Mouse (Mus musculus) retina, embryonic 14.5 days (tissue): ENCODE measurements around the gene Sdhaf4.
"Not testable (repeated sequence)": the region's sequence is repeated elsewhere in the genome, so short reads cannot be mapped to it uniquely, and the experiment has no call there.

Source experiments
- DNase-seq: peaks from one replicate; pipeline ENCODE4 v3.0.0-alpha.2; 2015; ENCODE audit warnings: low spot score

Gene Sdhaf4

GRCm38 (mm10) chr1:24005070-24005804 is at the start of gene Sdhaf4:
Gene Sdhaf4, minus strand, starts transcription at chr1:24005656.
- DNase-seq: peak; percentile 94

DNA sequence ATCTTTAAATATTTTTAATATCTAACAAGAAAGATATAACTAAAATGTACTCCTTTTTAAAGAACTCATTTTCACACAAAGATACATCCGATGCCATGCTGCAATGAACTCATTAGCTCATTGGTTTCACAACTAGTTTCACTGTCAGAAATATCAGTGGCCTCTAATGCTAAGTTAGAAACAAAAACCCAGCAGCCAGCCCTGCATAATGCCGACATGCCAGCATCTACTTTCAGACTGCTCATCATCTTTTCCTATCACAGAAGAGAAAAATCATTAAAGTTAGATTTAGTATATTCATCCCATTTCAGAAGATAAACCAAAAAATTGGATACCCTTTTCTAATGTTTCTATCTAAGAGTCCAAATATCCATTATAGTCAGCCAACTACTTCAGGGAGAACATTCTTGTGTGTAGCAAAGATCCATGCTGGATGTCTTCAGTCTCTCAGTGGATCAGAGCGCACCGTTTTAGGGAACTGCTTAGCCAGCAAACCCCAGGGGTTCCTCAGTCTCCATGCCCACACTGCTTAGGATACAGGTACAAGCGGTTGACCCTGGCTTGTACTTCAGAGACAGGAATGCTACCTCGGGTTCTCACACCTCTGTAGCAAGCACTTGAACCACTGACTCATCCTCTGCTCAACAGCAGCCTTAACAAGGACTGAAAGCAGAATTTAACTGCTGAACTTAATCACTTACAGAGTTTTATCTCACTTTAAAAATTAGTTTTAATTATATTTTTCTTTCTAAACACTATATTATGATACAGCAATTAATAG is 41.5 kb upstream of the Sdhaf4 start:
- DNase-seq: no peak

GRCm38 (mm10) chr1:24045627-24046026 is 40.2 kb upstream of the Sdhaf4 start:
- no peak for DNase-seq

DNA sequence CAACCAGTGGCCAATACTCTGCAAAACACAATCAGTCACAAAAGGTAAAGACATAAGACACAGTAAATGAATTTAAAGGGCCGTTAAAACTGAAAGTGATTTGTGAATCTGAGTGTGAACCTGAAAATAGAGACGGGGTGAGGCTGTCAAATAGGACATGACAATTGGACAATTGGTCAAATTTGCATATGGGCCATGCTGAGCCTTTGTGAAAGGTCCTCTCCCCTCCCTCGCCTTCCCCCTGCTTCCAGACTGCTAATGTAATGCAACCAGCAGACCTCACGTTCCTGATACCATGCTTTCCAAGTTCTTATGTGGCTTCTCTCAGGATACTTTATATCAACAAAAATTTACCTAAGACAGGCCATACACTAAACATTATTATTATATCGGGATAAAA is 37.6 kb upstream of the Sdhaf4 start:
- peak; percentile 43 for DNase-seq

DNA sequence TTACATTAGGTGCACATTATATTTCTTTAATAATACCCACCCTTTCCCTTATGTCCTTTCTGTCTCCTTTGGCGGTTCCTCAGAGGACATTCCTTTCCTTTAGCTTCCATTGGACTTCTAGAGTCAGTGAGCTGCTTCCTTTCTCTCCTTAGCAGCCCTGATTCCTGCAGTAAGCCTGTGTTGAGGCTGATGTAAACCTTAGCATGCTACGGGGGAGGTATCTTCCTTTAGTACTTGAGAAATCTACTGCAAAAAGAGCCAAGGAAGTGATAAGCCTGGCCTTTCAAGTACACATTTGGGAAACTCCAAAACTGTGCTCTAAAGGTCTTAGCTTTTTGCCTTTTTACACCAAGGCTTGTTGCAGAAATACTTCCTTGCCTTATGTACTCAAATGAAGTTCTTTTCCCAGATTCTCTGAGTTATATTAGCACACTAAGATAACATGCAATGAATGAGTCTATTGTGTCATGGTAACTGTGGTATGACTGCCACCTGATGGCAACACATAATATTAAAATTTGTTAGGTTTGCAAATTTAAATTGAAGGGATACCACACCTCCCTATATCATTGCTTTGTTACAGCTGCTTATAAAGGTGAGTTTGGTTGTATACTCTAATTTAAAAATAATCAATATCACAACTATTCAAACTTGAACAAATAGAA is 28.4 kb upstream of the Sdhaf4 start:
- DNase-seq: peak; percentile 41

- DNase-seq: no peak
Measured at GRCm38 (mm10) chr1:24010821-24011220, 5.4 kb upstream of the Sdhaf4 start.

DNA sequence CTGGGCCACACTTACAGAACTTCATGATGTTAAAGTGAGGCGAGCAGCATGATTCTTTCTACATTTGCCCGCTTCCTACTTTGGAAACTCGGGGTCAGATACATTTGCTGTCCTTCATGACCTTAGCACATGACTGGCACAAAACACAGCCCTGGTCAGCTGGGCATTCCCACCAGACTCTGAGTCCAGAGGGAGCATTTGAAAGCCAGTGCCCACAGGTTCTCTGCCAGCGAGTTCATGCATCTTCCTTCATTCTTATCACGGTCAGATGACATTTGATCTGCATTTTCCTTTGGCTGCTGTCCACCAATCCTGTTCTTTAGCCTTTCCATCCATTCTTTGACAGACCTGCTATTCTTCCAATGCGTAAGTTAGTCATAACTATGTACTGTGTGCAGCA is 4.6 kb upstream of the Sdhaf4 start:
- no peak for DNase-seq

GRCm38 (mm10) chr1:24007621-24008020 is 2.2 kb upstream of the Sdhaf4 start:
- no peak for DNase-seq

DNA sequence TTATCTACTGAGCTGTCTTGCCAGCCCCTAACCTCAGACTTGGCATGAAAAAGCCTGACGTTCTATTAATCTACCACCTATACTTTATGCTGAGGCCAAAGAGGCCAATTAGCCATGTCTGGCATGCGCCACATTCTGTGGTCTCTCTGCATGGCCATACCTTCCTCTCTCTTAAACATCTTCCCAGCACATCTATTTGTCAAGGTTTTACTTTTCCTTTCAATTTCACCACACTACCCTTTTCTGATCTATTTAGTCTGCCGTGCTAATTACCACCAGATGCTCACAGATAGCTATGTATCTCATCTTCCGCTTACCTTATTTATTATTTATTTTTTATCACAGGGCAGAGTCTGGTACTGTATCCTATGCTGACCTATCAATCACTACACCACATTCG is 6.1 kb downstream of the Sdhaf4 start:
- DNase-seq: no peak

- DNase-seq: no peak
Measured at GRCm38 (mm10) chr1:23998866-23999265, 6.6 kb downstream of the Sdhaf4 start.

DNA sequence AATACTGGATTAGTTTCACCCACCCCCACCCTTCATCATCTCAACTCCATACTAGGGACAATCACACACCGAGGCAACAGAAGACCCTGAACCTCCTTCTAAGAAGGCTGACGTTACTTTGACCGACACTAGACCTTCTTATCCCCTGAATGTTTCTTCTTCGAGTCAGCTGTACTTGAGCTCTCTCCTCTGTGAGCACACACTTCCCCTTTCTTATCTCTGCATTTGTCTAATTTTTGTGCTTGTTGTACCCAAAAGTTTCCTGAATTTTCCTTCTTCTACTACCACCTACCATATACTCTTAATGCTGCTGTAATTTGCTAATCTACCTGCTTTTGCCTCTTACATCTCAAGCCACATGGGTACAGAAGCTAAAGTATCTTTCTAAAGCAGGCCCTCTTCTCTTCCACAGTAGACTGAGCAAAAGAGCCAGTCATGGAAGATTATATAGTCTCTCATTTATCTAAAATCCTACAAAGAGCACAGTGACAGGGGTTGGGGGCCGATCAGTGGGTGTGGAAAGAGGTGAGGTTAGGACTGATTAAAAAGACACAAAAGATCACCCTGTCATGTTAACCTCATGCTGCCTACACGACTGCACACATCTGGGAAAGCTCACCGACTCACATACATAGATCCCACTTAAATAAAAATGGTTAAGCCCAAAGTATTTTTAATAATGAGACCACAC is 7.2 kb downstream of the Sdhaf4 start:
- no peak for DNase-seq

DNA sequence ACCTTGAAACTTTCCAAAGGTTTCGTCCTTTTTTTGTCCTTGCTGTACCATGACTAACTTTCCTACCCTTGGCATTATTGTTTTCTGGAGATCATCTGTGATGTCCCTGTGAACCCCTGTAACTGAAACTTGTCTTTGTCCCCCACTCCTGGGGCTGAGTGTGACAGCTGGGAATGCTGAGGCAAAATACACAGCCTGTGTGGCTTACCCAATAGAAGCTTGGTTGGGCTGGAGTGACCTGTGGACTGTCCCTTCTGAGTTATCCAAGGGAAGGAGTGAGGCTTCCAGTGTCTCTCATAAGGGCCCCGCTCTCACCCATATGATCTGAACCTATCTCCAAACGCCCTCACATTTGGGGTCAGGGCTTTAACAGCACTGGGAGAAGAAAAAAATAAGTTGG is 8.0 kb downstream of the Sdhaf4 start:
- no peak for DNase-seq

DNA sequence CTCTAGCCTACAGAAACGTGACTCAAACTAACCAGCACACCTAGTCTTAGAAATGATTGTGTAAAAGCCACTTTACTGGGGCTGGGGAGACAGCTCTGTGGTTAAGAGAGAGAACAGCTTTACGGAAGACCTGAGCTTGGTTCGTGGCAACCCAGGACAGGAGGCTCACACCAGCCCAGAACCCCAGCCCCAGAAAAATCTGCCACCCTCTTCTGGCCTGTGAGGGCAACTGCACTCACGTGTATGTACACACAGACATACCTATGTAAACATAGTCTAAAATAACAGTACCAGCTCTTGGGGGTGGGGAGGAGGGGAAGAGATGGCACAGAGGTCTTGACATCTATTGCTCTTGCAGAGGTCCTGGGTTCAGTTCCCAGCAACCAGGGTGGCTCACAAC is 10.0 kb downstream of the Sdhaf4 start:
- DNase-seq: no peak

GRCm38 (mm10) chr1:23983118-23983517 is 22.3 kb downstream of the Sdhaf4 start:
- no peak for DNase-seq

DNA sequence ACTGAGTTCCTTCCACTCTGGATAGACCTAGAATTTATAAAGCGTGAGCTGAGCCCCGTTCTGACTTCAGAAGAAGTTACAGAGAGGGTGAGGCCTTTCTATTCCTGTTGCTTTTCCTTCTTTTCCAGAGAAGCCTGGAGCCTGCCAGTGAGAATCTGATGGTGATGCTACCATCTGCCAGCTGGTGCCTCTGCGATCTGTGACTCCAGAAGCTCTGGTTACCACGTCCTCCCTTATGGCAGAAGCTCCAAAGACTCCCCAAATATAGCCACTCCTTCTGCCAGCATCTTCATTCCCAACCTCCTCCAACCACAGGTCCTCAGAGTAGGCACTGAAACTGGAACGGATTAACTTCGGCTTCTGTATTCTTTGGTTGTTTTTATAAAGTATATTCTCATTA is 27.2 kb downstream of the Sdhaf4 start:
- DNase-seq: no peak

DNA sequence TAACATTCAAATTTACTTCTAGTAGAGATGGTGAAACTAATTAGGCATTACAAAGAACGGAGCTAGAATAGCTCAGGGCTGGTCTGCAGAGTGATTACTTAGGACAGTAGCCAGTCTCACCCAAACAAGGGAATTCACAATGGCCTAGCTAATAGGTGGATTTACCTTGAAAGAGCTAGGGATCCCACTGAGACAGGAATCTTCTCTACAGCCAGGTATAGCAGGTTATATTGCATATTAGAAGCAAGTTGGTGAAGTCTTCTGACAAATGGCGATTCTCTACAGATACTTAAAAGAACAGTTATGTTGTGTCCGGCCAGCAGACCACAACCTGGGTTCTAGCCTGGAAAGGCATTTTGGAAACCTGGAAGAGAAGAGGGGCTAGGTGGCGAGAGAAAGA is 34.3 kb downstream of the Sdhaf4 start:
- DNase-seq: not testable (repeated sequence)

DNA sequence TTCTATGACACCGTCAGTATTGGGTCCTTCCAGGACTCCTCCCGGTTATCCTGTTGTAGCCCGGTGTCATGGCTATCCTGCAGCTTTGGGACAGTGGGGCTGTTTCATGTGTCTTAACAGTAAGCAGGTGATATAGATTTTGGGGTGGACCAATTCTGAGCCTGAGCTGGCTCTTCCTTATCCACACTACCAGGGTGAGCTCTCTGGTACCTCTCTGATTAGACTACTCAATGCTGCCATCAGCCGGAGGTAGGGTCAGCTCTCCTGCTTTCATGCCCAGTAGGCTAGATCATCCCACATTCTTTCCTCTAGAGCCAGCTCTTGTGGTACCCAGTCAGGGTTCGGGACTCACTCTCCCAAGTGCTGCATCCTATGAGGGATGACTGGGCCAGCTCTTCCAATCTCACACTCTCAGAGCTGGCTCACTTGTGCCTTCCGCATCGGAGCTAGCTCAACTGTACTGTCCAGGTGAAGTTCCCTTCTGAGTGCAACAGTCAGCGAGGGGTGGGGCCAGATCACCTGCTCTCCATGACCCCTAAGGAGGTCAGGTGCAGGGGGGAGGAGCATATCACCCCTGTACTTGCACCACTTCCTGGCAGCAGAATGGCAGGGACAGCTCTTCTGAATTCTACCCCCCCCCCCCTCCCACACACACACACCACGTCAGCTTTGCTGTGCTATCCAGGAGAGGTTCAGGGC is 37.3 kb downstream of the Sdhaf4 start:
- DNase-seq: no peak

- no peak for DNase-seq
Measured at GRCm38 (mm10) chr1:23966226-23966625, 39.2 kb downstream of the Sdhaf4 start.

GRCm38 (mm10) chr1:23959415-23959732 is 46.1 kb downstream of the Sdhaf4 start:
- DNase-seq: peak; percentile 38

DNA sequence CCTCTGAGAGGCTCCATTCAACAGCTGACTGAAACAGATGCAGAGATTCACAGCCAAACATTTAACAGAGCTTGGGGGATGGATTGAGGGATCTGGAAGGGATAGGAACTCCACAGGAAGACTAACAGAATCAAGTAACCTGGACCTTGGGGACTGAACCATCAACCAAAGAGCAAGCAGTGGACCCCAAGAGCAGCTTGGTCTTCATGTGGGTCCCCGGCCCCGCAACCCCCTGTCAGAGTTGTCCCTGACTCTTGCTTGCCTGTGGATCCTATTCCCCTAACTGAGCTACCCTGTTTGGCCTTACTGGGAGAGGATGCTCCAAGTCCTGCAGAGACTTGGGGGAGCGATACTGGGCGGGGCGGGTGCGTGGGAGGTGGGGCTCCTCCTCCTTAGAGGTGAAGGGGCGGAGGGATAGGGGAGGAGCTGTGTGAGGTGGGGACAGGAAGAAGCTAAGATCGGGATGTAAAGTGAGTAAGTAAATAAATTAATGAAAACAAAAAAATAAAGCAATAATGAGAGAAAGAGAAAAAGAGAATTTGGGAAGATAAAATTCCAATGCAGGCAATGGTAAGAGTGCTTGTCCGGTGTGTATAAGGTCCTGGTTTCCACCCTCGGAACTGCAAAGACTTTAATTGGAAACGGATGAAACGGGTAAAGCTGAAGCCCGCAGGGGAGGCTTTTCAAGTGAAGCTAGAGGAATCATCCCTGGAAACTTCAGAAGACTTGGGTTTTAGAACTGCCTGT is 46.6 kb downstream of the Sdhaf4 start:
- DNase-seq: no peak

- no peak for DNase-seq
Measured at GRCm38 (mm10) chr1:23958101-23958500, 47.4 kb downstream of the Sdhaf4 start.
